Mouse (Mus musculus) megakaryocyte, embryonic 14.5 days (primary cell): ENCODE measurements at regions not wholly inside any gene's neighbourhood (a gene's known extent, or its start where the extent isn't known, plus 50 kb on each side); places are given as distances from the start of the nearest gene placed in this dataset.

Experiments used
- FLI1 ChIP-seq: IDR thresholded peaks from 2 replicates; pipeline ENCODE4 v1.6.1; 2012; ENCODE audit warnings: low read length, inconsistent platforms, mixed read lengths
- GATA1 ChIP-seq: IDR thresholded peaks from 3 replicates; pipeline ENCODE4 v1.6.1; 2012; ENCODE audit warnings: mixed read lengths, low read length, inconsistent platforms, borderline replicate concordance

DNA sequence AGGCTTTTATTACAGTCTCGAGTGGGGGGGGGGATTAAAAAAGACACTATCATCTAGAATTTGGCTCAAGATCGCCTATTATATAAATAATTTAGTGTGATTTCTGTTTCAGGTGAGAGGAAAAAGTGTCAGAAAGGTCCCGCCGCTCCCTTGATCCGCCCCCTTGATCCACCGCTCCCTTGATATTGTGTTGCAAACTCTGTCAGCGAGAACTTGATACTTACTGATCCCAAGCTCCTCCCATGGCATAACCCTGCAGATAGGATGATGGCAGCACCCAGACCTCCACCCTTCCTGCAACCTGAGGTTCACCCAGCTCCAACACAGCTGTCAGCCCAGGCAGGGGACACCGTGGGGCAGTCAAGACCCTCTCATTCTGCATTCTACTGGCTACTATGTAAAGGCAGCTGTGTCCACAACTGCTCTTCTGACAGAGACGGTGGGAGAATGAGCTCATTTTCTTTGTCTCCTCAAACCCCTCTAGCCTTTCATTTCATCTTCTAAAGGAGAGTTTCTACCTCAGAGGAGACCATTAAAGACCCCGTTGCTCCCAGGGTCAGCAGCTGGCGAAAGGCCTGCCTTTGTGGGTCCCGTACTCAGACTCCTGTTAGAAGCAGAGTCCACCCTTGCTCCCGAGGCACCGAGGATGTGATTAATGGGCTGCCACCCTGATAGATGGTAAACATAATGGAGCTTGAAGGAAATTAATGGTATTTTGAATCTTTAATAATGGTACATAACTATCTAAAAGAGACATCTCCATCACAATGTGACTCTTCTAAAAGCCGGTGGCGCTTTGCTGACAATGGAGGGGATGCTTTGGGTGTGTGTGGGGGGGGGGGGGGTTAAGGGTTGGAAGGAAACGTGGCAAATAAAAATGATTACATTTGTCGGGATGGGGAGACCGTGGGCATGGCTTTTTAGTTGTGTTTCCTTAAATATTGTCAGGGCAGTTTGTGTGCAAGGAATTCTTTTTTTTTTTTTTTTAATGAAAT lies 58.7 kb upstream of the Cops8 start:
- TF ChIP-seq FLI1 (no peak), GATA1 (no peak)
